Mouse (Mus musculus) CH12.LX (cell line): Measurements from ENCODE around the gene Tspan5. TPM values are rescaled to one million over a fixed set of nuclear protein-coding genes. Genes with fewer than 3 reads are reported as not detected.

Experiments
- DNase-seq: peaks from one replicate; pipeline ENCODE4 v3.0.0-alpha.2; 2013; ENCODE audit errors: extremely low read depth
- H3K27ac ChIP-seq: 2 replicates; pipeline ENCODE4 v1.5.1; 2012; ENCODE audit warnings: low read depth, mild to moderate bottlenecking, control low read depth, moderate library complexity; ENCODE audit not compliant: insufficient read depth
- H3K27me3 ChIP-seq: replicated peaks from 2 replicates; pipeline ENCODE3; 2012; ENCODE audit warnings: inconsistent platforms
- H3K36me3 ChIP-seq, 2 experiments: replicated peaks in 1 of 2; 2 replicates each; pipeline versions ENCODE3 to v1.6.1; 2012; ENCODE audit warnings: inconsistent platforms in 1 of 2, low read length in 1 of 2, mild to moderate bottlenecking in 1 of 2, mixed read lengths in 1 of 2, moderate library complexity in 1 of 2; ENCODE audit not compliant: control insufficient read depth in 1 of 2, insufficient read depth in 1 of 2
- H3K4me1 ChIP-seq, 2 experiments: 2 replicates each; pipeline ENCODE4 v1.6.1; 2012; ENCODE audit warnings: inconsistent platforms in 1 of 2, moderate library complexity in 1 of 2; ENCODE audit not compliant: insufficient read depth in 2 of 2, control insufficient read depth in 1 of 2
- H3K4me2 ChIP-seq: 2 replicates; pipeline ENCODE4 v1.6.1; 2012; ENCODE audit warnings: low read depth, mild to moderate bottlenecking, control low read depth; ENCODE audit not compliant: poor library complexity, insufficient read depth, severe bottlenecking
- H3K4me3 ChIP-seq, 3 experiments: fragments of 150-350 bp in 1 of 3; sonication (generic) in 1 of 3; replicated peaks in 1 of 3; 2 replicates each; pipeline versions ENCODE3 to v1.5.1; 2011 to 2012; ENCODE audit warnings: low read depth in 2 of 3, low read length in 2 of 3, mild to moderate bottlenecking in 2 of 3, moderate library complexity in 2 of 3, control low read depth in 1 of 3, improper control_type of control experiment in 1 of 3, inconsistent platforms in 1 of 3, mixed read lengths in 1 of 3; ENCODE audit not compliant: poor library complexity in 1 of 3
- H3K79me2 ChIP-seq: replicated peaks from 2 replicates; pipeline ENCODE4 v1.6.1; 2012; ENCODE audit warnings: mild to moderate bottlenecking, moderate library complexity; ENCODE audit not compliant: control insufficient read depth, poor library complexity, insufficient read depth, severe bottlenecking; ENCODE audit errors: extremely low read depth
- H3K9ac ChIP-seq: 2 replicates; pipeline ENCODE4 v1.6.1; 2012; ENCODE audit warnings: low read depth, mild to moderate bottlenecking, control low read depth, moderate library complexity; ENCODE audit not compliant: insufficient read depth
- H3K9me3 ChIP-seq: replicated peaks from 2 replicates; pipeline ENCODE3; 2012; ENCODE audit warnings: low read length, inconsistent platforms, mixed read lengths
- CHD1 ChIP-seq: IDR thresholded peaks from 2 replicates; pipeline ENCODE4 v1.6.1; 2012; ENCODE audit warnings: low read depth, low read length, improper control_type of control experiment, inconsistent platforms
- ELF1 ChIP-seq: IDR thresholded peaks from 2 replicates; pipeline ENCODE4 v1.6.1; 2014; ENCODE audit warnings: low read depth, mild to moderate bottlenecking, inconsistent platforms, low read length, improper control_type of control experiment
- EP300 ChIP-seq: IDR thresholded peaks from 2 replicates; pipeline ENCODE4 v1.6.1; 2011; ENCODE audit warnings: low read length, improper control_type of control experiment
- GABPA ChIP-seq: IDR thresholded peaks from 2 replicates; pipeline ENCODE4 v1.6.1; 2012; ENCODE audit warnings: low read depth, low read length, improper control_type of control experiment, inconsistent platforms; ENCODE audit not compliant: insufficient replicate concordance
- HCFC1 ChIP-seq: IDR thresholded peaks from 2 replicates; pipeline ENCODE4 v1.6.1; 2012; ENCODE audit warnings: low read depth, mild to moderate bottlenecking, inconsistent platforms, low read length, improper control_type of control experiment
- IRF4 ChIP-seq: IDR thresholded peaks from 2 replicates; pipeline ENCODE4 v1.6.1; 2014; ENCODE audit warnings: low read depth, mild to moderate bottlenecking, inconsistent platforms, low read length, improper control_type of control experiment
- KAT2A ChIP-seq: IDR thresholded peaks from 2 replicates; pipeline ENCODE4 v1.6.1; 2012; ENCODE audit warnings: low read length, improper control_type of control experiment, inconsistent platforms; ENCODE audit not compliant: insufficient replicate concordance
- MAX ChIP-seq: IDR thresholded peaks from 2 replicates; pipeline ENCODE4 v1.6.1; 2011; ENCODE audit warnings: low read length, improper control_type of control experiment
- MEF2A ChIP-seq: IDR thresholded peaks from 2 replicates; pipeline ENCODE4 v1.6.1; 2014; ENCODE audit warnings: low read depth, mild to moderate bottlenecking, inconsistent platforms, low read length, improper control_type of control experiment, borderline replicate concordance
- MYC ChIP-seq: IDR thresholded peaks from 2 replicates; pipeline ENCODE4 v1.6.1; 2011; ENCODE audit warnings: low read depth, mild to moderate bottlenecking, improper control_type of control experiment, low read length
- PAX5 ChIP-seq: IDR thresholded peaks from 2 replicates; pipeline ENCODE4 v1.6.1; 2012; ENCODE audit warnings: low read length, inconsistent platforms, mixed read lengths
- POLR2A ChIP-seq: IDR thresholded peaks from 2 replicates; pipeline ENCODE4 v1.6.1; 2011; ENCODE audit warnings: low read depth, mild to moderate bottlenecking, improper control_type of control experiment, low read length
- POLR2AphosphoS2 ChIP-seq: IDR thresholded peaks from 2 replicates; pipeline ENCODE4 v1.6.1; 2011; ENCODE audit warnings: low read depth, low read length, improper control_type of control experiment
- USF1 ChIP-seq: IDR thresholded peaks from 2 replicates; pipeline ENCODE4 v1.6.1; 2014; ENCODE audit warnings: low read depth, mild to moderate bottlenecking, inconsistent platforms, low read length, improper control_type of control experiment
- USF2 ChIP-seq: conservative IDR thresholded peaks from 2 replicates; pipeline ENCODE4 v1.6.1; 2011; ENCODE audit warnings: low read depth, low read length, improper control_type of control experiment
- ZKSCAN1 ChIP-seq: IDR thresholded peaks from 2 replicates; pipeline ENCODE4 v1.6.1; 2012; ENCODE audit warnings: low read depth, inconsistent platforms, low read length, improper control_type of control experiment, borderline replicate concordance
- dilution Hi-C: fragments of 300-500 bp; cut with MboI; formaldehyde crosslinking; loops from 2 replicates; pipeline ENCODE4 v1.14.3; 2020; ENCODE audit warnings: low sequenced_read_pairs; ENCODE audit not compliant: extremely low pct_unique_long_range_greater_than_20kb, extremely low pct_ligation_motif_present
- in situ Hi-C: fragments of 300-500 bp; cut with MboI; formaldehyde crosslinking; loops from 3 replicates; pipeline ENCODE4 v1.14.3; 2019; ENCODE audit warnings: low sequenced_read_pairs, low pct_ligation_motif_present, low pct_unique_long_range_greater_than_20kb, mixed read lengths
- polyA plus RNA-seq: library from polyadenylated mRNA; unstranded; fragments of >175 nt; gene quantifications from 2 replicates; pipeline ENCODE4 v1.2.1, GENCODE M21; 2012; ENCODE audit warnings: low read depth; ENCODE audit not compliant: insufficient read length
- total RNA-seq, 2 experiments: library from RNA; depleted of rRNA; stranded (reverse); fragments of 300-350 nt in 1 of 2; fragments of >200 nt in 1 of 2; gene quantifications; 2 replicates each; pipeline ENCODE4 v1.2.3; 2012 to 2014

Gene Tspan5
- total and polyA plus RNA-seq, 3 experiments = 17.2 to 43.1 (median 25.9) TPM

GRCm38 (mm10) chr3:138727571-138727970, 14.4 kb upstream of the Tspan5 start:
- H3K4me2 ChIP-seq = no peak overlapping the region
- H3K4me1 ChIP-seq = peaks cover 0 to 18% of the 10 kb centered on the region in 2 experiments; a peak in 2 of 4 replicates
- no peak overlapping the region for H3K4me3 ChIP-seq
- no peaks in the 10 kb centered on the region for H3K27me3 ChIP-seq
- no peak for DNase-seq
- H3K79me2 ChIP-seq = no peaks in the 10 kb centered on the region
- no peaks in the 10 kb centered on the region for H3K9me3 ChIP-seq
- TF ChIP-seq CHD1 (no peak), USF1 (no peak), GABPA (no peak), POLR2AphosphoS2 (no peak), USF2 (no peak), POLR2A (no peak), IRF4 (no peak), MYC (no peak), MEF2A (no peak), KAT2A (no peak), EP300 (no peak)
- no peaks in the 10 kb centered on the region for H3K36me3 ChIP-seq
- H3K9ac ChIP-seq = no peak overlapping the region
- in situ Hi-C loops (no loop called here), dilution Hi-C loops (no loop called here)
- no peak overlapping the region for H3K27ac ChIP-seq

DNA sequence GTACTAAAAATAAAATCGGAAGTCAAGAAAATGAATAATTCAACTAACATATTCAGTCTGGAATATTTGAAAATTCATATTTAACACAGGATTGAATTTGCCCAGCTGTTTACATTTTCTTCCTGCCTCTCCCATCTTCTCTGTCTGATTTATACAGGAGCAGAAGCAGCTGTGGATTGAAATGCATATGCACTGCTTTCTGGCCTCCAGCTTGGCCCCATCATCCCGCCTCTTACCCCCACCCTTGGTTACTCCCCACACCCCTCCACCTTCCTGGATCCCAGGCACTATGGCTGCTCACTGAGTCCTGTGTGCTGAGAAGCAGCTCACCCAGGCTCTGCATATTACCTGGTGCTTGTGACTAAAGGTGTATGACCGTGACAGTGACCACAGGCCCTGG, 13.2 kb upstream of the Tspan5 start:
- peaks cover 0 to 18% of the 10 kb centered on the region in 2 experiments; a peak in 2 of 4 replicates for H3K4me1 ChIP-seq
- no peaks in the 10 kb centered on the region for H3K36me3 ChIP-seq
- H3K79me2 ChIP-seq = no peaks in the 10 kb centered on the region
- no peaks in the 10 kb centered on the region for H3K9me3 ChIP-seq
- in situ Hi-C loops = no loop called here
- no peak for TF ChIP-seq ZKSCAN1
- TF ChIP-seq, all 38 proteins: peak for 0
- no peaks in the 10 kb centered on the region for H3K27me3 ChIP-seq
- no peak overlapping the region for H3K9ac ChIP-seq
- DNase-seq = no peak
- no peak overlapping the region for H3K27ac ChIP-seq
- no peak overlapping the region for H3K4me2 ChIP-seq
- H3K4me3 ChIP-seq = no peak overlapping the region
- dilution Hi-C loops = no loop called here

- no peaks in the 10 kb centered on the region for H3K79me2 ChIP-seq
- no peaks in the 10 kb centered on the region for H3K27me3 ChIP-seq
- no peaks in the 10 kb centered on the region for H3K9me3 ChIP-seq
- H3K4me3 ChIP-seq = no peak overlapping the region
- DNase-seq = peak; percentile 27
- H3K4me2 ChIP-seq = no peak overlapping the region
- no peak overlapping the region for H3K9ac ChIP-seq
- no peak overlapping the region for H3K27ac ChIP-seq
- TF ChIP-seq MAX (no peak), HCFC1 (no peak), PAX5 (no peak), ELF1 (no peak)
- in situ Hi-C loops = no loop called here
- dilution Hi-C loops = no loop called here
- peaks cover 0 to 18% of the 10 kb centered on the region in 2 experiments; a peak in 2 of 4 replicates for H3K4me1 ChIP-seq
- no peaks in the 10 kb centered on the region for H3K36me3 ChIP-seq
Observed at GRCm38 (mm10) chr3:138730812-138731211, 11.2 kb upstream of the Tspan5 start.
